Mouse (Mus musculus) heart, postnatal 0 days (tissue): ENCODE measurements at regions not wholly inside any gene's neighbourhood (a gene's known extent, or its start where the extent isn't known, plus 50 kb on each side); places are given as distances from the start of the nearest gene placed in this dataset.

Experiments
- CTCF ChIP-seq: IDR thresholded peaks from 2 replicates; pipeline ENCODE4 v1.5.1; 2016; ENCODE audit warnings: antibody characterized with exemption, control low read depth, low read depth
- EP300 ChIP-seq: IDR thresholded peaks from 2 replicates; pipeline ENCODE4 v1.6.1; 2016; ENCODE audit warnings: antibody characterized with exemption, low read depth

GRCm38 (mm10) chr4:81897451-81897850, 454.8 kb upstream of the Mpdz start:
- TF ChIP-seq CTCF: no peak
- TF ChIP-seq EP300: no peak
